ENCODE assay signal across 12 mouse cellular contexts in genomic region chr4:138323753-138324152, GRCm38 (mm10). TPM values are rescaled to one million over a fixed set of nuclear protein-coding genes. Genes with fewer than 3 reads are reported as not detected.
A peak's percentile ranks its signal among the peaks of the same experiment; 100 is the strongest.
DNase-seq lines count a peak whose midpoint lies in the region; ATAC-seq and TF ChIP-seq lines count a peak whose summit lies in the region.
"Had no signal": no experiment of that assay in that cellular context is flagged by ENCODE, and none has a peak within 500 bp of the region (broad histone marks: within the 10 kb centered on the region; RNA-seq: fewer than 3 reads in every experiment).

No protein-coding gene starts in this region.

- WGBS in forebrain, embryonic 10.5 days = 81% methylated on average over 4 of the region's 4 CpGs
- WGBS in forebrain, embryonic 11.5 days = 72% methylated on average over 4 of the region's 4 CpGs
- 44% methylated on average over 4 of the region's 4 CpGs for WGBS in lung, embryonic 14.5 days
- 72% methylated on average over 4 of the region's 4 CpGs for WGBS in hindbrain, embryonic 16.5 days
- WGBS in stomach, embryonic 15.5 days = 56% methylated on average over 4 of the region's 4 CpGs

- 0 out of 2 replicates have a peak, but pooled peaks cover 3% of the 10 kb centered on the region for H3K9me3 ChIP-seq in forebrain, embryonic 10.5 days
- no peaks in the 10 kb centered on the region for H3K9me3 ChIP-seq in forebrain, embryonic 11.5 days (ENCODE audit: control insufficient read depth, low read length)
- H3K9me3 ChIP-seq in lung, embryonic 14.5 days (ENCODE audit: low read depth, low read length) = no peaks in the 10 kb centered on the region
- no peaks in the 10 kb centered on the region for H3K9me3 ChIP-seq in hindbrain, embryonic 16.5 days (ENCODE audit: control insufficient read depth, low read length)
- no peaks in the 10 kb centered on the region for H3K9me3 ChIP-seq in stomach, embryonic 15.5 days
- H3K9me3 ChIP-seq: liver, embryonic 15.5 days; neural tube, embryonic 12.5 days had no signal

- TF ChIP-seq CTCF in lung, embryonic 14.5 days (IDR thresholded peaks at IDR 0.05; ENCODE audit: low read depth) = no peak

- no peak overlapping the region for H3K4me3 ChIP-seq in forebrain, embryonic 10.5 days
- no peak overlapping the region for H3K4me3 ChIP-seq in forebrain, embryonic 11.5 days (ENCODE audit: low read depth, low read length)
- no peak overlapping the region for H3K4me3 ChIP-seq in lung, embryonic 14.5 days (ENCODE audit: low read depth, low read length)
- H3K4me3 ChIP-seq in hindbrain, embryonic 16.5 days (ENCODE audit: low read length) = no peak overlapping the region
- no peak overlapping the region for H3K4me3 ChIP-seq in stomach, embryonic 15.5 days (replicated peaks)
- H3K4me3 ChIP-seq: liver, embryonic 15.5 days; neural tube, embryonic 12.5 days had no signal

- no peak for ATAC-seq in forebrain, embryonic 11.5 days (replicated peaks; ENCODE audit: low FRiP score)
- ATAC-seq in lung, embryonic 14.5 days (ENCODE audit: insufficient read depth) = no peak
- ATAC-seq in hindbrain, embryonic 16.5 days = no peak
- no peak for ATAC-seq in stomach, embryonic 15.5 days (ENCODE audit: insufficient read depth, low FRiP score, low read depth)

- H3K4me1 ChIP-seq in forebrain, embryonic 10.5 days = peaks cover 59% of the 10 kb centered on the region
- peaks cover 9% of the 10 kb centered on the region; the same call in 1 of the 2 replicates for H3K4me1 ChIP-seq in forebrain, embryonic 11.5 days (replicated peaks; ENCODE audit: control insufficient read depth, insufficient read depth, low read length)
- H3K4me1 ChIP-seq in lung, embryonic 14.5 days (ENCODE audit: insufficient read depth) = no peaks in the 10 kb centered on the region
- H3K4me1 ChIP-seq in hindbrain, embryonic 16.5 days (ENCODE audit: control insufficient read depth, insufficient read depth, low read depth, low read length) = peaks cover 19% of the 10 kb centered on the region
- H3K4me1 ChIP-seq in stomach, embryonic 15.5 days = peaks cover 20% of the 10 kb centered on the region

- no peaks in the 10 kb centered on the region for H3K27me3 ChIP-seq in forebrain, embryonic 10.5 days (ENCODE audit: poor library complexity, severe bottlenecking)
- no peaks in the 10 kb centered on the region for H3K27me3 ChIP-seq in forebrain, embryonic 11.5 days (ENCODE audit: control insufficient read depth, insufficient read depth, low read length)
- no peaks in the 10 kb centered on the region for H3K27me3 ChIP-seq in lung, embryonic 14.5 days (ENCODE audit: insufficient read depth, low read length)
- H3K27me3 ChIP-seq in hindbrain, embryonic 16.5 days (replicated peaks; ENCODE audit: control insufficient read depth, insufficient read depth, low read length) = no peaks in the 10 kb centered on the region
- no peaks in the 10 kb centered on the region for H3K27me3 ChIP-seq in stomach, embryonic 15.5 days (replicated peaks)
- H3K27me3 ChIP-seq: liver, embryonic 15.5 days; neural tube, embryonic 12.5 days had no signal

- H3K9ac ChIP-seq in forebrain, embryonic 11.5 days (ENCODE audit: low read length) = no peak overlapping the region
- H3K9ac ChIP-seq in lung, embryonic 14.5 days = no peak overlapping the region
- H3K9ac ChIP-seq in hindbrain, embryonic 16.5 days (ENCODE audit: low read depth, low read length) = no peak overlapping the region; the same call in 1 of the 2 replicates
- H3K9ac ChIP-seq in stomach, embryonic 15.5 days = no peak overlapping the region
- H3K9ac ChIP-seq: liver, embryonic 15.5 days; neural tube, embryonic 12.5 days had no signal

- H3K27ac ChIP-seq in forebrain, embryonic 10.5 days = peak overlapping the region; percentile 65; the same call in 1 of the 2 replicates
- H3K27ac ChIP-seq in forebrain, embryonic 11.5 days (ENCODE audit: low read depth, low read length) = no peak overlapping the region
- H3K27ac ChIP-seq in lung, embryonic 14.5 days (ENCODE audit: low read depth) = peak overlapping the region; percentile 50; the same call in 1 of the 2 replicates
- peak overlapping the region; percentile 25; the same call in 1 of the 2 replicates for H3K27ac ChIP-seq in hindbrain, embryonic 16.5 days (ENCODE audit: low read depth, low read length)
- peak overlapping the region; percentile 79 for H3K27ac ChIP-seq in stomach, embryonic 15.5 days
- H3K27ac ChIP-seq: liver, embryonic 15.5 days; neural tube, embryonic 12.5 days had no signal

- H3K4me2 ChIP-seq in forebrain, embryonic 11.5 days (ENCODE audit: low read depth, low read length, severe bottlenecking) = no peak overlapping the region
- 0 out of 2 replicates have a peak overlapping the region, but pooled peaks have one; percentile 3 for H3K4me2 ChIP-seq in lung, embryonic 14.5 days
- no peak overlapping the region for H3K4me2 ChIP-seq in hindbrain, embryonic 16.5 days (ENCODE audit: low read length)
- H3K4me2 ChIP-seq in stomach, embryonic 15.5 days = no peak overlapping the region
- H3K4me2 ChIP-seq: liver, embryonic 15.5 days; neural tube, embryonic 12.5 days had no signal

- no peak for DNase-seq in forebrain, embryonic 10.5 days (ENCODE audit: extremely low spot score, low spot score)
- DNase-seq in forebrain, embryonic 11.5 days (ENCODE audit: low spot score) = no peak
- no peak for DNase-seq in lung, embryonic 14.5 days
- no peak for DNase-seq in lung, postnatal 14 days
- DNase-seq in kidney, postnatal 14 days = no peak
- DNase-seq in gastrocnemius, postnatal 10 days = no peak
- DNase-seq: adrenal gland, postnatal 36 days; spleen, adult 18-20 months had no signal

- peaks cover 4% of the 10 kb centered on the region; the same call in 1 of the 2 replicates for H3K36me3 ChIP-seq in forebrain, embryonic 10.5 days (replicated peaks)
- H3K36me3 ChIP-seq in forebrain, embryonic 11.5 days (ENCODE audit: control insufficient read depth, insufficient read depth, low read length) = no peaks in the 10 kb centered on the region
- no peaks in the 10 kb centered on the region for H3K36me3 ChIP-seq in lung, embryonic 14.5 days (ENCODE audit: insufficient read depth)
- H3K36me3 ChIP-seq in hindbrain, embryonic 16.5 days (ENCODE audit: control insufficient read depth, insufficient read depth, low read length) = no peaks in the 10 kb centered on the region
- H3K36me3 ChIP-seq in stomach, embryonic 15.5 days = no peaks in the 10 kb centered on the region

RNA-seq across cellular contexts. Expression of gene Pink1, which starts 2.4 kb away (rescaled TPM):
- polyA plus RNA-seq in forebrain, embryonic 10.5 days (2016; fragmentation: Nextera tagmentation; extraction: Ambion mirVana) = 24.6 and 26.7 TPM in 2 replicates
- 19.4 and 21.5 TPM in 2 replicates for polyA plus RNA-seq in forebrain, embryonic 11.5 days (2014; fragmentation: Nextera tagmentation; extraction: Ambion mirVana)
- polyA plus RNA-seq in lung, embryonic 14.5 days (2014; fragmentation: Nextera tagmentation; extraction: Ambion mirVana) = 22.2 and 25.1 TPM in 2 replicates
- 100 and 108 TPM in 2 replicates for polyA plus RNA-seq in hindbrain, embryonic 16.5 days (2015; fragmentation: Nextera tagmentation; extraction: Ambion mirVana)
- 41.4 and 43.8 TPM in 2 replicates for polyA plus RNA-seq in stomach, embryonic 15.5 days (2015; fragmentation: Nextera tagmentation; extraction: Ambion mirVana)
- 100 to 1,000 TPM; 228 to 240 TPM for total RNA-seq in gastrocnemius, postnatal 10 days (2021)

RNA-seq across cellular contexts. Expression of gene Ddost, which starts 19.2 kb away (rescaled TPM):
- 279 and 281 TPM in 2 replicates for polyA plus RNA-seq in forebrain, embryonic 10.5 days (2016; fragmentation: Nextera tagmentation; extraction: Ambion mirVana)
- polyA plus RNA-seq in forebrain, embryonic 11.5 days (2014; fragmentation: Nextera tagmentation; extraction: Ambion mirVana) = 200 and 227 TPM in 2 replicates
- polyA plus RNA-seq in lung, embryonic 14.5 days (2014; fragmentation: Nextera tagmentation; extraction: Ambion mirVana) = 371 and 379 TPM in 2 replicates
- polyA plus RNA-seq in hindbrain, embryonic 16.5 days (2015; fragmentation: Nextera tagmentation; extraction: Ambion mirVana) = 232 and 238 TPM in 2 replicates
- 396 and 428 TPM in 2 replicates for polyA plus RNA-seq in stomach, embryonic 15.5 days (2015; fragmentation: Nextera tagmentation; extraction: Ambion mirVana)
- 10 to 100 TPM; 74.4 to 82.9 TPM for total RNA-seq in gastrocnemius, postnatal 10 days (2021)

RNA-seq across cellular contexts. Expression of gene Cda, which starts 44.0 kb away (rescaled TPM):
- polyA plus RNA-seq in forebrain, embryonic 10.5 days (2016; fragmentation: Nextera tagmentation; extraction: Ambion mirVana) = 2.1 and 2.5 TPM in 2 replicates
- polyA plus RNA-seq in forebrain, embryonic 11.5 days (2014; fragmentation: Nextera tagmentation; extraction: Ambion mirVana) = 1.9 and 2.2 TPM in 2 replicates
- 24.1 and 24.4 TPM in 2 replicates for polyA plus RNA-seq in lung, embryonic 14.5 days (2014; fragmentation: Nextera tagmentation; extraction: Ambion mirVana)
- polyA plus RNA-seq in hindbrain, embryonic 16.5 days (2015; fragmentation: Nextera tagmentation; extraction: Ambion mirVana) = 7.9 and 8.1 TPM in 2 replicates
- polyA plus RNA-seq in stomach, embryonic 15.5 days (2015; fragmentation: Nextera tagmentation; extraction: Ambion mirVana) = 14.5 and 19.3 TPM in 2 replicates
- total RNA-seq in gastrocnemius, postnatal 10 days (2021) = 1 to 10 TPM; 2.5 to 2.8 TPM
